Mouse (Mus musculus) midbrain, embryonic 13.5 days (tissue): ENCODE data around the gene Ubap2l. TPM values are rescaled to one million over a fixed set of nuclear protein-coding genes. Genes with fewer than 3 reads are reported as not detected.
A peak's percentile ranks its signal among the peaks of the same experiment; 100 is the strongest.

Source experiments
- ATAC-seq: fragments of 200-750 bp; cut with Nextera tagmentation; 2 replicates; pipeline ENCODE4 v1.8.0; 2017; ENCODE audit warnings: mild to moderate bottlenecking, moderate TSS enrichment, moderate library complexity
- H3K27ac ChIP-seq: fragments of 300-500 bp; sonication (generic); 2 replicates; pipeline ENCODE4 v1.5.1; 2015; ENCODE audit warnings: inconsistent platforms, mild to moderate bottlenecking, moderate library complexity
- H3K27me3 ChIP-seq: fragments of 300-500 bp; sonication (generic); 2 replicates; pipeline ENCODE4 v1.6.1; 2015; ENCODE audit warnings: mild to moderate bottlenecking, inconsistent platforms
- H3K36me3 ChIP-seq: fragments of 300-500 bp; sonication (generic); 2 replicates; pipeline ENCODE4 v1.6.1; 2015; ENCODE audit warnings: mild to moderate bottlenecking, inconsistent platforms
- H3K4me1 ChIP-seq: fragments of 300-500 bp; sonication (generic); replicated peaks from 2 replicates; pipeline ENCODE4 v1.6.1; 2015; ENCODE audit warnings: inconsistent platforms
- H3K4me2 ChIP-seq: fragments of 300-500 bp; sonication (generic); replicated peaks from 2 replicates; pipeline ENCODE4 v1.6.1; 2015; ENCODE audit warnings: moderate library complexity, mild to moderate bottlenecking, inconsistent platforms
- H3K4me3 ChIP-seq: fragments of 300-500 bp; sonication (generic); replicated peaks from 2 replicates; pipeline ENCODE4 v1.5.1; 2015; ENCODE audit warnings: mild to moderate bottlenecking, inconsistent platforms
- H3K9ac ChIP-seq: fragments of 300-500 bp; sonication (generic); replicated peaks from 2 replicates; pipeline ENCODE4 v1.6.1; 2015; ENCODE audit warnings: mild to moderate bottlenecking, inconsistent platforms
- H3K9me3 ChIP-seq: fragments of 300-500 bp; sonication (generic); 2 replicates; pipeline ENCODE4 v1.6.1; 2016; ENCODE audit warnings: mild to moderate bottlenecking, inconsistent platforms
- WGBS: fragments of 180-500 bp; shearing (Covaris S2); methylation state at CpG from one replicate; pipeline ENCODE4 v1.1.7; 2015; 5-methylcytosine and 5-hydroxymethylcytosine counted together
- polyA plus RNA-seq: library from polyadenylated mRNA; unstranded; fragments of >200 nt; fragmentation: Nextera tagmentation; extraction: Ambion mirVana; gene quantifications from 2 replicates; pipeline ENCODE4 v1.2.1, GENCODE M21; 2015

Ubap2l gene
- polyA plus RNA-seq, 1 experiment from 2014 or later = 170 TPM

- H3K4me3 ChIP-seq = peak overlapping the region; percentile 97
- no peaks in the 10 kb centered on the region for H3K9me3 ChIP-seq
- H3K27me3 ChIP-seq = no peaks in the 10 kb centered on the region
- peak overlapping the region; percentile 87 for H3K4me2 ChIP-seq
- peaks cover 57% of the 10 kb centered on the region for H3K4me1 ChIP-seq
- WGBS = 81% methylated on average over 5 of the region's 5 CpGs
- H3K9ac ChIP-seq = peak overlapping the region; percentile 41; the same call in 1 of the 2 replicates
- peaks cover 4% of the 10 kb centered on the region; the same call in 1 of the 2 replicates for H3K36me3 ChIP-seq
- ATAC-seq = no peak
- no peak overlapping the region for H3K27ac ChIP-seq
Observed at GRCm38 (mm10) chr3:90081365-90082240, 29.2 kb upstream of the Ubap2l start.

- ATAC-seq = no peak
- Histone ChIP-seq H3K36me3 (no peaks in the 10 kb centered on the region), H3K4me1 (peaks cover 57% of the 10 kb centered on the region), H3K27me3 (no peaks in the 10 kb centered on the region), H3K27ac (peak overlapping the region; percentile 94), H3K9ac (peak overlapping the region; percentile 96), H3K4me3 (peak overlapping the region; percentile 97), H3K9me3 (no peaks in the 10 kb centered on the region), H3K4me2 (peak overlapping the region; percentile 87)
- WGBS = 0% methylated on average over 6 of the region's 6 CpGs
Observed at GRCm38 (mm10) chr3:90080498-90080863, 28.1 kb upstream of the Ubap2l start.

- Histone ChIP-seq H3K4me3 (peak overlapping the region; percentile 97), H3K4me2 (peak overlapping the region; percentile 87), H3K36me3 (no peaks in the 10 kb centered on the region), H3K9me3 (no peaks in the 10 kb centered on the region), H3K4me1 (peaks cover 57% of the 10 kb centered on the region), H3K27me3 (no peaks in the 10 kb centered on the region), H3K27ac (peak overlapping the region; percentile 94), H3K9ac (peak overlapping the region; percentile 96)
- WGBS = under 1% methylated on average over 51 of the region's 53 CpGs
- ATAC-seq = peak; percentile 78
Observed at GRCm38 (mm10) chr3:90079763-90080497, 27.5 kb upstream of the Ubap2l start.

GRCm38 (mm10) chr3:90079133-90079762 is 26.8 kb upstream of the Ubap2l start:
- peak; percentile 97 for ATAC-seq
- Histone ChIP-seq H3K27me3 (no peaks in the 10 kb centered on the region), H3K9me3 (no peaks in the 10 kb centered on the region), H3K36me3 (no peaks in the 10 kb centered on the region), H3K9ac (peak overlapping the region; percentile 96), H3K4me2 (peak overlapping the region; percentile 87), H3K4me3 (peak overlapping the region; percentile 97), H3K27ac (peak overlapping the region; percentile 94), H3K4me1 (peaks cover 51% of the 10 kb centered on the region)
- under 1% methylated on average over 33 of the region's 33 CpGs for WGBS

- H3K27ac ChIP-seq = no peak overlapping the region
- no peak for ATAC-seq
- no peak overlapping the region for H3K4me3 ChIP-seq
- no peaks in the 10 kb centered on the region for H3K27me3 ChIP-seq
- no peak overlapping the region for H3K9ac ChIP-seq
- H3K4me1 ChIP-seq = peaks cover 41% of the 10 kb centered on the region
- H3K9me3 ChIP-seq = no peaks in the 10 kb centered on the region
- no peaks in the 10 kb centered on the region for H3K36me3 ChIP-seq
- no peak overlapping the region for H3K4me2 ChIP-seq
- whole genome bisulfite sequencing = 53% methylated on average over 5 of the region's 5 CpGs
Observed at GRCm38 (mm10) chr3:90078224-90078623, 25.8 kb upstream of the Ubap2l start.

GRCm38 (mm10) chr3:90076921-90077716 is 24.7 kb upstream of the Ubap2l start:
- WGBS = 4% methylated on average over 5 of the region's 5 CpGs
- ATAC-seq = no peak
- Histone ChIP-seq H3K36me3 (no peaks in the 10 kb centered on the region), H3K9me3 (no peaks in the 10 kb centered on the region), H3K27me3 (no peaks in the 10 kb centered on the region), H3K4me2 (no peak overlapping the region), H3K27ac (no peak overlapping the region), H3K4me3 (no peak overlapping the region), H3K9ac (no peak overlapping the region), H3K4me1 (peaks cover 30% of the 10 kb centered on the region)

GRCm38 (mm10) chr3:90072294-90072693 is 19.9 kb upstream of the Ubap2l start, which contains the start of gene Tpm3:
Gene Tpm3 (plus strand): TSS chr3:90072649.
- H3K4me2 ChIP-seq = no peak within 1 kb of the TSS
- ATAC-seq = no peak
- peaks cover 6% of the 10 kb centered on the region for H3K4me1 ChIP-seq
- WGBS = 77% methylated on average over 4 of the region's 4 CpGs
- no peaks in the 10 kb centered on the region for H3K9me3 ChIP-seq
- no peaks in the 10 kb centered on the region for H3K27me3 ChIP-seq
- H3K9ac ChIP-seq = no peak within 1 kb of the TSS
- H3K36me3 ChIP-seq = no peaks in the 10 kb centered on the region
- H3K4me3 ChIP-seq = no peak within 1 kb of the TSS
- H3K27ac ChIP-seq = no peak within 1 kb of the TSS

- Histone ChIP-seq H3K27ac (no peak overlapping the region), H3K27me3 (no peaks in the 10 kb centered on the region), H3K9ac (no peak overlapping the region), H3K4me3 (no peak overlapping the region), H3K9me3 (no peaks in the 10 kb centered on the region), H3K4me1 (no peaks in the 10 kb centered on the region), H3K36me3 (no peaks in the 10 kb centered on the region), H3K4me2 (no peak overlapping the region)
- 86% methylated on average over 7 of the region's 7 CpGs for WGBS
- ATAC-seq = no peak
Observed at GRCm38 (mm10) chr3:90069688-90070087, 17.3 kb upstream of the Ubap2l start.

GRCm38 (mm10) chr3:90067851-90068250 is 15.4 kb upstream of the Ubap2l start:
- peaks cover 15% of the 10 kb centered on the region for H3K36me3 ChIP-seq
- no peak overlapping the region for H3K9ac ChIP-seq
- H3K4me2 ChIP-seq = no peak overlapping the region
- H3K27me3 ChIP-seq = no peaks in the 10 kb centered on the region
- H3K4me1 ChIP-seq = no peaks in the 10 kb centered on the region
- H3K4me3 ChIP-seq = no peak overlapping the region
- ATAC-seq = no peak
- H3K27ac ChIP-seq = no peak overlapping the region
- no peaks in the 10 kb centered on the region for H3K9me3 ChIP-seq
- WGBS = 88% methylated on average over 4 of the region's 4 CpGs

- WGBS = 64% methylated on average over 3 of the region's 3 CpGs
- Histone ChIP-seq H3K9ac (no peak overlapping the region), H3K4me3 (no peak overlapping the region), H3K4me2 (no peak overlapping the region), H3K9me3 (no peaks in the 10 kb centered on the region), H3K27me3 (no peaks in the 10 kb centered on the region), H3K27ac (no peak overlapping the region), H3K4me1 (no peaks in the 10 kb centered on the region), H3K36me3 (peaks cover 38% of the 10 kb centered on the region)
- no peak for ATAC-seq
Observed at GRCm38 (mm10) chr3:90065553-90065952, 13.1 kb upstream of the Ubap2l start.

- Histone ChIP-seq H3K4me1 (no peaks in the 10 kb centered on the region), H3K36me3 (peaks cover 46% of the 10 kb centered on the region), H3K9me3 (no peaks in the 10 kb centered on the region), H3K9ac (no peak overlapping the region), H3K27ac (no peak overlapping the region), H3K27me3 (no peaks in the 10 kb centered on the region), H3K4me2 (no peak overlapping the region), H3K4me3 (no peak overlapping the region)
- WGBS = 90% methylated on average over 3 of the region's 3 CpGs
- no peak for ATAC-seq
Observed at GRCm38 (mm10) chr3:90064383-90064782, 12.0 kb upstream of the Ubap2l start.
